Mouse (Mus musculus): ENCODE data around the gene Tff2. TPM values are rescaled to one million over a fixed set of nuclear protein-coding genes. Genes with fewer than 3 reads are reported as not detected.

The Tff2 gene
- total RNA-seq, 2 experiments from 2014 or later: not detected

DNA sequence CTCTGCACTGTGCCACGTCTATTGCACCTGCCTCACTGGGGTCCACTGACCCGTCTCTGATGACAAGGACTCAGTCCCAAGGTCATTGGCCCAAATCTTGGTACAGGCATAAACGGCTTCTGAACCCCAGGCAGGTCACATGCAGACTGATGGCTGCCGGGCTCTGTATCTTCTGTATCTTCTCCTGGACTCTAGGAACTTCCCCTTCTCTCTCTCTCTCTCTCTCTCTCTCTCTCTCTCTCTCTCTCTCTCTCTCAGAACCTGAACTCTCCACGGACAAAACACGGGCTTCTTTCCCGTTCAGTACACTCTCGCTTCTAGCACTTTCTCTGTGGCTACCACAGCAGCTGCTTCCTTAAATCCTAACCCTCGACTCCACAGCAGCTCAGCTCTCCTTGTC, 1.9 kb upstream of the Tff2 start:
- intact Hi-C loops (cut with DNase I): no loop called here
- DNase-seq (ENCODE audit: extremely low spot score in 1 of 2, low spot score in 2 of 2): no peak

DNA sequence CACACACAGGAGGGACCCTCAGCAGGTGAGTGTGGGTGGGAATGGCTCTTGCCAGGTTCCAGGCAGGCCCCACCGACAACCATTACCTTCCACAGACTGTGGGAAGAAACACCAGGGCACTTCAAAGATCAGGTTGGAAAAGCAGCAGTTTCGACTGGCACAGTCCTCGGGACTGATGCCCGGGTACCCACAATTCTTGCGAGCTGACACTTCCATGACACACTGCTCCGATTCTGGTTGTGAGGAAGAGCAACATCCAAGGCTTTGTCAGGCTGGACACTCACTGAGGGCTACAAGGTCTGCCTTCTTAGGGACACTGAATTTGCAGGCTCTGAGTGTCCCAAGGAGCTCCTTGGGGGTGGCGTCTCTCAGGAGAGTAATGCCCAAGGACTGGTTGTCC, 2.0 kb downstream of the Tff2 start:
- intact Hi-C loops (cut with DNase I): no loop called here
- DNase-seq (ENCODE audit: extremely low spot score in 1 of 2, low spot score in 2 of 2): no peak

DNA sequence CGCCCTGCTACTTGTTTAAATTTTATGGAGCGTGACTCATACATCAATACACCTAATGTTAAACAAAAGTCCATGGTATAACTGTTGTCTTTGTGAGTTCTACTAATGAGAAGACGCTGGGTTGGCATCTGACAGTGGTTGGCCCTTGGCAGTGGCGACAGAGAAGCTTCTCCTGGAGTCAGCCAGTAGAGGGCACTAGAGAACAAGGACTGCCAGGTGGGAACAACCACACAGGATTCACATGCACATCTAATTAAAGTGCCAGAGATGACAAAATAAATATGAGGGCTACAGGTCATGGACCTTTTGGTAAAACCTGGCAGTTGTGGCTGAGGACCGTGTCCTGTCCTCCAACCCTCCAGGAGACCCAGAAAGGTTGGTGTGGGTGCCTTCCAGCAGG, 5.7 kb downstream of the Tff2 start:
- DNase-seq (ENCODE audit: extremely low spot score in 1 of 2, low spot score in 2 of 2): peak; percentile 46 to 59
- intact Hi-C loops (cut with DNase I): loop anchor here (5.0 to 10.0 kb wide), 2 partner anchors 49 to 136 kb away; partner anchors contain the start of gene Rsph1

DNA sequence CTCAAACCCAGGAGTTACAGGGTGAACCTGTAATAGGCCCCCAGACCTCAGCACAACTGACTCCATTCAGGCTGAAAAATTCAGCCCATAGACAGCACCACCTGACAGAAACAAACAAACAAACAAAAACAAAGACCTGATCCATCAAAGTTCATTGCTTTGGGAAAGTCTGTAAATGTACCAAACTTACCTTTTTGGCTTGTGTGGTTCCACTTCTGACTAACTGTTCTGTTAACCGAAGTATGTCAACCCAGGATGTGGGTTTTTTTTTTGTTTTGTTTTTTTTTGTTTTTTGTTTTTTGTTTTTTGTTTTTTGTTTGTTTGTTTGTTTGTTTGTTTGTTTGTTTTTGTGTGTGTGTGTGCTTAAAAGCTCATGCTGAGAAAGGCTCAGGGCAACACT, 7.3 kb downstream of the Tff2 start:
- DNase-seq (ENCODE audit: extremely low spot score in 1 of 2, low spot score in 2 of 2): no peak
- intact Hi-C loops (cut with DNase I): loop anchor here (5.0 to 10.0 kb wide), 2 partner anchors 50 to 138 kb away; partner anchors contain the start of gene Rsph1

DNA sequence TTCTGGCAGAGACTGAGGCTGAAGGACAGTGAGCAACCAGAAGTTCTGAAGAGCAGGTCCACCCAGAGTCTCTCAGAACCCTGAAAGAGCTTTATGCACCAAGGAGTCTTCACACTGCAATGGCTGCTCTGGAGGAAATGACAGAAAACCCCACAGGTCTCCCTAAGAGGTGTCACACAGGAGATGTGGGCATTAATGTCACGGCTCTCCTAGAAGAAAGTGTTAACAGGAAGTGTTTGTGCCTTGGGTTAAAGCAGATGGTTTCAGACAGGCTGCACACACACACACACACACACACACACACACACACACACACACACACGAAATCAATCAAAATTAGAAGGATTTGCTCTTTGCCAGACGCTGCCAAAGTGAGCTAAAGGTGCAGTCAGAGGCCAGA, 7.8 kb downstream of the Tff2 start:
- intact Hi-C loops (cut with DNase I): loop anchor here (5.0 to 10.0 kb wide), 2 partner anchors 51 to 139 kb away; partner anchors contain the start of gene Rsph1
- DNase-seq (ENCODE audit: extremely low spot score in 1 of 2, low spot score in 2 of 2): no peak

DNA sequence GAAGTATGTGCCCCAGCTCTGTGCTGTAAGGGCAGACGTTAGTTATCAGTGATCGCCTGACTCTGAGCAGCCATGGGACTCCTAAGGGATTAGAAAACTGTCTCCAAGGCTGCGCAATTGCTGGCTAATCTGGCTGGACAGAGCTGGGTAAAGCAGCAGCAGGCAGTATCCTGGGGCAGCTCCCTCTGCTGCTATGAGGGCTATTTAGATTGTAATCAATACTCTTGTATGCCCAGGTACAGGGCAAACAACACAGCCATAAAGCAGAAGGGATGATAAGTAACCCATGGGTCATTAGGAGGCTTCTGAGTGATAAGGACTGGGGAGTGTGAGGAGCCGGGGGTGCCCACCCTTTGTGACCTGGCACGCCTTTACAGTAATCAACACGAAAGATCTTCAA, 9.2 kb downstream of the Tff2 start:
- intact Hi-C loops (cut with DNase I): loop anchor here (5.0 to 10.0 kb wide), 2 partner anchors 52 to 140 kb away; partner anchors contain the start of gene Rsph1
- no peak for DNase-seq (ENCODE audit: extremely low spot score in 1 of 2, low spot score in 2 of 2)

DNA sequence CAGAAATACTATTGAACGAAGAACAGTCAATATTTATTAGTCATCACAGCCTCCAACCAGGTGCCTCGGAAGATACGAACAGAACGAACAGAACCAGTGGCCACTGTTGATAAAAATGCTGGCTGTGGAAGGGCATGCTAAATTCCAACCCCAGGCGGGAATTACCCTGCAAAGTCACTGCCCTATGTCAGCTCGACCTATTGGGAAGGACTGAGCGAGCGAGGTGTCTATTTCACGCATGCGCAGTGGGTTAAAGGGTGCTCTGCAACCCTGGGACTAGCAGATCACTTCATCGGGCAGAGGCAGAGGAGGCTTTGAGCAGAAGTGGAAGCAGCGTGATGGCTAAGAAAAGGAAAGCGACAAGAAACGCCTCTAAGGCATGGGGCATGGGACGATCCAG, 10.3 kb downstream of the Tff2 start:
- intact Hi-C loops (cut with DNase I): loop anchor here (10.0 kb wide), 1 partner anchor 141 kb away; the partner anchor contains the start of gene Rsph1
- no peak for DNase-seq (ENCODE audit: extremely low spot score in 1 of 2, low spot score in 2 of 2)

DNA sequence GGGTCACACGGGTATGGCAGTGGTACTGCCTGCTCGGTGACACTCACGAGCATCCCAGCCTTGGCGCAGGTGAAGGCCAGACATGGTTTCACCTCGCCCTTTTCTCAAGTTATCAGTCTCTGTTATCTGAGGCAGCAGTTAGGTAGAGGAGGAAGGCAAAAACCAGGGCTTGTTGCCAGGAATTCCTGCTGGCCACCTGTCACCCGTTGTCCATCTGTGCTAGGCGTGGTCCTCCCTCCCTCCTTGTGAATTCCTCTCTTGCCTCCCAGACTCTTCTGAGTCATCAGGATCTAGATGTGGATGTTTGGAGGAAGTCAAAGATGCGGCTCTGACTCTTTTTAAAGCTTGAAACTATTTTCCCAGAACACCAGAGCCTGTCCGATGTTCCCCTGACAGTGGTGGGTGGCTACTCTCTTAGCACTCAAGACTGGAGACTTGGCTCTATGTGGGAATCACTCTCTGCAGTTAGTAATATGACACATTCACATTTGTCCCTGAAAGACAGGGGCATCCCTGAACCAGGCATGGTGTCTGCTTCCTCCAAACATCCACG, 12.7 kb downstream of the Tff2 start:
- intact Hi-C loops (cut with DNase I): loop anchor here (10.0 kb wide), 1 partner anchor 143 kb away; the partner anchor contains the start of gene Rsph1
- DNase-seq (ENCODE audit: extremely low spot score in 1 of 2, low spot score in 2 of 2): no peak

DNA sequence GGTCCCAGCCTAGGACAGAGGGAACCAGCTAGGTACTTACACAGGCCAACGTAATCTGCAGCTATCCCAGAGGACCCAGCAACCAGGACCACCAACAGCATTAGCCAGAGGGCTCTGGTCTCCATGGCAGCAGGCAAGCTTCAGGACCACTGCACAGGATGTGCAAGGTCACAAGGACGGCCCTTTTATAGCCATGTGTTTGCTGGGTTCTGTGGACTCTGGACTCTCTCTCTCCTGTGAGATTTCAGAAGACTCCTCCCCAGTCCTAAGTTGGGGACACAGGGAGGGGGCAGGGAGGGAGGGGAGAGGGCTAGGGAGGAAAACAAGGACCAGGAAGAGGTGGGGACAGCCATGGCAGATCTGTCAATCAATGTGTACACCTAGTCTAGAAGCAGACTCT, 14.6 kb downstream of the Tff2 start, which contains the start of gene Tff3:
Tff3 (minus strand) TSS at position 195 of the 400 bp plus-strand sequence.
- intact Hi-C loops (cut with DNase I): loop anchor here (10.0 kb wide), 1 partner anchor 355 kb away; no protein-coding TSS in a partner anchor
- no peak for DNase-seq (ENCODE audit: extremely low spot score in 1 of 2, low spot score in 2 of 2)

DNA sequence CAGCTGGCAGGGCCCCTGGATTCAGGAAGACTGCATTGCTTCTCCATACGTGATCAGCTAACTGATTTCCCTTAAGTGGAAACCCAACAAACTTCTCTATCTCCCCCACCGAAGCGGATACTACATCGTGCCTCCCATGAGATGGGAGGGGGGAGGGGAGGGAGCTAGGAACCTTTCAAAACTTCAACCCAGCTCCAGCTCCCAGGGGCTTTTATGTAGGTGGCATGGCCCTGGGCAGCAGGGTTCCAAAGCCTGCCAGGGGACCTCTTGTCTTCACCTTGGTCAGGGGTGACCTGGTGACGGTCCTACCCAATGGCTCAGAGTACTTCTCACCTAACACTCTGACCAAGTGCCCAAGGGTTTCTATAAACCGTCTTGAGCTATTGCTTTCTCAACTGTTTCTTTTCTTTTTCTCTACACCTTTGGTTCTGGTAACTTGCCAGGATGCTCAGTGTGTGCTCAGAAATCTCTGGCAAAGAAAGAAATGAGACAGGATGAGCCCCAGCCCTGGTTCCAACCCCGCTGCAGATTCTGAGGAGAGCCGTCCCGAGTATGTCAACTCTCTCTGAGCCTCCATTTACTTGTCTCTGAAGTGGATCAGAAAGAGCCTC, 15.3 kb downstream of the Tff2 start:
- intact Hi-C loops (cut with DNase I): loop anchor here (10.0 kb wide), 1 partner anchor 356 kb away; no protein-coding TSS in a partner anchor
- no peak for DNase-seq (ENCODE audit: extremely low spot score in 1 of 2, low spot score in 2 of 2)

DNA sequence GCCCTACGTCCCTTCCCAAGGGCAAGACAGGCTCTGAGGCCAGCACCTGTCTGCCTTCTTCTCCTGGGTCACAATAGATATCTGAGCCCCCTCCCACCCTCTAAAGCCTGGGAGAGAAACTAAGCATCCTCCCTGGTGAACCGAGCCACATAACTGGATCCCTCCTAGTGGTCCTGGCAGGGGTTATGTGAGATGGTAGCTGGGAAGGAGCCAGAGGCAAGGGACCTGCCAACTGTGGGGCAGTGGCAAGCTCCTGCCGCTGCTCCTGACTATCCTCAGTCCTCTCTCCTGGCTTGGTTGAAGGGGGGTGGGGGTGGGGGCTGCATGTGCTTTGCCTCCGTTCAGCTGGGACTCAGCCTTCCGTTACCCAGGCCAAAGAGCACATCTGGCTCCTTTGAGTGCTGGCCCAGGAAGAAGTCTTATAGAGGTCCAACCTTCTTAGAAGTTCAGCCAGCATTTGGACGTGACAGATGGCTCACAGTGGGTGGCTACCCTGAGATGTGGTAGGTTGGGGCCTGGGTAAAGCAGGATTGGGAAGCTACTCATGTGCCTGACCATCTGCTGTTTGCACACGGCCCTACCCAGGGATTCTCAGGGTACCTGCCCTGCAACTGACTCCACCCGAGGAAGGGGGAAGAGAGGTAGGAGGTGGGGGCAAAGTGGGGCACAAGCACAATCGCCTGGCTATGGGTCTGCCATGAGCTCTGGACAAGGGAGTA, 18.4 kb downstream of the Tff2 start:
- intact Hi-C loops (cut with DNase I): loop anchor here (10.0 kb wide), 1 partner anchor 359 kb away; no protein-coding TSS in a partner anchor
- no peak for DNase-seq (ENCODE audit: extremely low spot score in 1 of 2, low spot score in 2 of 2)

DNA sequence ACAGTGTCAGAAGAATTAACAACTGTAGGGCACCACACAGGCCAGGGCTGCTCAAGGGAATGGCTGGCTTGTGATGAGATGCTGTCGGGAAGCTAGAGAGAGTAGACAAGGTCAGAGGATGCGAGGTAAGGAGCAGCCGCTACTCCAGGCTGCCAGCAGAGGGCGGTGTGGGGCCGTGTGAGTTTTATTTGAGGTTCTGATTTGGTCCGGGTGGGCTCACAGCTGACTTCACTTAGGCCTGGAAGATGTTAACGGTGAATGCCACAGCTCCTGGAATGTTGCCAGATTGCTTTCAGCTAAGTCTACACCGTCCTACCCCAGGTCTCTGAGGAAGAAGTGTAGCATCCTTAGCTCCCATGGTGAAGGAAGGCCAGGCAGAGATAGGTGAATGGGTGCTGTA, 22.1 kb downstream of the Tff2 start:
- DNase-seq (ENCODE audit: extremely low spot score in 1 of 2, low spot score in 2 of 2): peak in 1 of 2 experiments; percentile 68
- intact Hi-C loops (cut with DNase I): loop anchor here (10.0 kb wide), 1 partner anchor 363 kb away; no protein-coding TSS in a partner anchor

DNA sequence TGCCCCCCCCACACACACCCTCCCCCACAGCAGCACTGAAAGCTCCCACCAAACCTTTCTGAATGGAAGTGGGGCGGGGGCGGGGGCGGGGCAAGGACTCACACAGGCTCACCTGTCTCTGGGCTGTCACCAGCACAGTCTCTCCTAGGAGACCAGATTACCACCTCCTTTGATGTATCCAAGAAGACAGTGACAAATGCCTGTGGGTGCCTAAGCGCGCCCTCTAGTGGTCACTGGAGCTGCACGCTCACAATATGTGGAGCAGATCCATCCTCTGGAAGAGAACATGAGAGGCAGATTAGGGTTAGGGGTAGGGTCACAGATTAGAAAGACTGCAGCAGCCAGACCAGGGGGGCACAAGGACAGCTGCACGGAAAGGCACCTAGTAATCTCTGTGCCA, 24.7 kb downstream of the Tff2 start:
- peak; percentile 68 to 85 for DNase-seq (ENCODE audit: extremely low spot score in 1 of 2, low spot score in 2 of 2)
- intact Hi-C loops (cut with DNase I): loop anchor here (2.0 kb wide), 1 partner anchor 101 kb away; no protein-coding TSS in a partner anchor

DNA sequence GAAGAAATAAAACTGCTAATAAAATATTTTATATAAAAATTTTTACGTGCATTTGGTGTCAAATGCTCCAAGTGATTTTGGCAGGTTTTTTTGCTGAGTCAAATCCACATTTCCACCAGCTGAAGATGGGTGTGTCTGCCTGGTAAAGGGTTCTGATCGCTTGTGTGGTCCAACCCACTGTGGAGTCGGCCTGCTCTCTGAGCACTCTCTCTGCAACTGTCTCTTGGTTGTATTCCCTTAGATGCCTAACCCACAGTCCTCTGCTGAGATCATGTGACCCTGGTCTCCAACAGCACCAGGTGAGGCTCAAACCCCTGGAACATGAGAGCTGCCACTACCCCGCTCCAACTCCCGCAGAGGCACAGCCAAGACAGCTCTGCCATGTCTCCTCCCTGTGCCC, 26.1 kb downstream of the Tff2 start:
- no peak for DNase-seq (ENCODE audit: extremely low spot score in 1 of 2, low spot score in 2 of 2)
- intact Hi-C loops (cut with DNase I): loop anchor here (2.0 kb wide), 1 partner anchor 99 kb away; no protein-coding TSS in a partner anchor

DNA sequence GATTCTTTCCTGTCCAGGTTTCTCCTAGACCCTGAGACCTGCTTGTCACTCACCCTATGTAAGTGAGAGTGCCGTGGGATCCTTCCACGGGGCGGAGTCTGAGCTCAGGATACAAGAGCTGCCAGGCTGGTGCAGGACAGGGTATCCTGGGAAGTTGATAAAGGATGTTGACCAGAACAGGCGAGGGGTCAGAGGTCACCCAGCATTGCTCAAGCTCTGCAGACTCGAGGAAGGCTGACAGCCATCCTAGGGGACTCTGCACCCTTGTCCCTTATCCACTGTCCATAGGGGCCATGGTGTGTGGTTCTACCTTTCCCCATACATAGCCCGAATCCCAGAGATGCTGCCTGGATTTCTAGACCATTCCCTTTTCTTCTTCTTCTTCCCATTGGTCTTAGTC, 28.0 kb downstream of the Tff2 start:
- intact Hi-C loops (cut with DNase I): no loop called here
- DNase-seq (ENCODE audit: extremely low spot score in 1 of 2, low spot score in 2 of 2): no peak

DNA sequence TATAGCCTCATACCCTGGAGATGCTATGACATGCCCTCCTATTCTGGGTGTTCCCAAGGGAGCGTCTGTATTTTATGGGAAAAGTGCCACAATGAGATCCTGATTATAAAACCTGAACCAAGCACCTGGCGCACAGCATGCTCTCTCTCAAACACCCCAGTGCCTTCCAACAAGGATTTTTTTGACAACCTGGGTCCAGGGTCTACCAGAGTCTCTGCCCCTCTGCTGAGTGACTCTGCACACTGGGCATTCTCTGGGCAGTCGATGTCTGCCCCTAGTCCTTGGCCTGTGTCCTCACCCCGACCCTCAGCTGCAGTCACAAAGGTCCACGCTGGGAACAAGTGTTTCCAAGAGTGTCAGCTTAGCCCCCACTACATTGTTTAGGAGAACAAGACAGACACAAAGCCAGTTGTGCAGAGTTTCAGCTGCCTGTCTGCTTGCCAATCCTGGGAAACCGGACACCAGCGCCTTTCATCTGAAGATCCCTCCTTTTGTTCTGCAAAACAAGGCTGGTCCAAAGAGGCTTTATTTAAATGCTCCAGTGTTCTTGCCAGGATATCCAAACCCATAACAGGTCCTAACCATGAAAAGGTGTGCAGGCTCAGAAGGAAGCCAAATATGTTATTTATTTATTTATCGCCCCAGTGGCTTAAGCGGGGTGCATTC, 30.8 kb downstream of the Tff2 start:
- DNase-seq (ENCODE audit: extremely low spot score in 1 of 2, low spot score in 2 of 2): no peak
- intact Hi-C loops (cut with DNase I): no loop called here

DNA sequence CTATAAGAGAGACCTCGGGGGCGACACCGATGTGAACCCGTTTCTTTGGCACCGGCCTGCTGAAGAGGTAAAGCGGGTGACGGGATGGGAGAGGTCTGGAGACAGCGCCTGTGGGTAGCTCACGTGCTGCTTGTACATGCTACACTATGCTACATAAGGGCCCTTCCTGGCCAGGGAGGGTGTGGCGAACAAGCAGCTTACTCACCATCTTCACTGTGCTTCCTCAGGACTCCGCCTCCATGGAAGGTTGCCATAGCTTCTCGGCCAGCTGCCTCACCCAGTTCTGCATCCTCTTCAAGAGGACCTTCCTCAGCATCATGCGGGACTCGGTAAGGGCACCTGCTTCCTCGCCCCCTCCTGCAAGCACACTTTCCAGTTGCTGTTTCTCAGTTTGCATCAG, 35.7 kb downstream of the Tff2 start:
- DNase-seq (ENCODE audit: extremely low spot score in 1 of 2, low spot score in 2 of 2): no peak
- intact Hi-C loops (cut with DNase I): no loop called here

DNA sequence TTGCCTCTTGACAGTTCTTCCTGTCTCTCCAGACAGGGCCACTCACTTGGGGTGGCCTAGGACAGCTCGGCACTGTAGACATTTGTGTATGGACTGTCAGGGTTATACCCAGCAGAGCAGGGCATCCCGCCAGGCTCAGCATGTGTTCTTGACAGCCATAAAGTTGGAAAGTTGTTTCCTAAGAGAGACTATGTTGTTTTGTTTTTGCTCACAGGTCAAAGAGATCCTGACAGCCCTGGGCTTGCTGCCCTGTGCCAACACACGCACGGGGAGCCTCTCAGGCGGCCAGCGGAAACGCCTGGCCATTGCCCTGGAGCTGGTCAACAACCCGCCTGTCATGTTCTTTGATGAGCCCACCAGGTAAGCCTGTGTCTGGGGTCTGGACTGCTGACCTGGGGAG, 40.3 kb downstream of the Tff2 start:
- intact Hi-C loops (cut with DNase I): no loop called here
- DNase-seq (ENCODE audit: extremely low spot score in 1 of 2, low spot score in 2 of 2): peak in 1 of 2 experiments; percentile 54

DNA sequence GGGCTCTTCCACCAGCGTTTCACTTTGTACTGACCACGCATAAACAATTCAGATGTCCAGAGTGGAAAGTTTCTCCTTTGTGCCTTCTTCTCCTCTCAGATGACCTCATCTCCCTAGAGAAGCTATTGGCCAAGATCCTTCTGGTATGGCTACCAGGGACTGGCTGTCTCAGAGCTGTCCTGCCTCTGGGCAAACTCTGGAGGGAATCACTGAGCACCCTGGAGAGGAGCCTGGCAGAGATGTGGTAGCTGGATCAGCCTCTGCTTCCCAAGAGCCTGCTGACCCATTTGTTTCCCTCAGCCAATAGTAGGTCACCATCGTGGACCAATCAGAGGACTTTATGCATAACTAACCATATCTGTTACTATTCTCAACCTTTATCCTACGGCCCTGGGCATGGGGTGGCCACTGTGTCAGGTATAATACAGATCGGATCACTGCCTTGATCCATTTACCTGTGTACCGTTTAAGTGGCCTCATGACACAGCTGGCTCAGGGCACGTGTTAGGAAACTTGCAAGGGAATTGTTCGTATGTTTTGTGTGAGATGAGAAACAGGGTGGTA, 41.0 kb downstream of the Tff2 start:
- intact Hi-C loops (cut with DNase I): no loop called here
- no peak for DNase-seq (ENCODE audit: extremely low spot score in 1 of 2, low spot score in 2 of 2)

Measured in left cerebral cortex, postnatal 10 days (tissue).